Mouse (Mus musculus): ENCODE measurements at regions not wholly inside any gene's neighbourhood (a gene's known extent, or its start where the extent isn't known, plus 50 kb on each side); places are given as distances from the start of the nearest gene placed in this dataset.

- H3K27me3 ChIP-seq (ENCODE audit: control insufficient read depth, insufficient read depth, low read length) = no peaks in the 10 kb centered on the region
- WGBS = 68% methylated on average over 2 of the region's 2 CpGs
- no peaks in the 10 kb centered on the region for H3K36me3 ChIP-seq (replicated peaks; ENCODE audit: control insufficient read depth, insufficient read depth, low read length)
- ATAC-seq (ENCODE audit: insufficient read depth, low read depth) = no peak
- H3K9ac ChIP-seq (replicated peaks; ENCODE audit: low read depth, low read length) = no peak overlapping the region
- no peaks in the 10 kb centered on the region for H3K9me3 ChIP-seq (replicated peaks; ENCODE audit: control insufficient read depth, low read length)
- no peak for DNase-seq (ENCODE audit: low spot score)
- H3K27ac ChIP-seq (ENCODE audit: low read depth) = no peak overlapping the region
- H3K4me3 ChIP-seq (ENCODE audit: low read depth, low read length) = no peak overlapping the region
- TF ChIP-seq CTCF (IDR thresholded peaks at IDR 0.05; ENCODE audit: low read depth) (no peak), EP300 (IDR thresholded peaks at IDR 0.05; ENCODE audit: low read depth) (no peak)
- no peak overlapping the region for H3K4me2 ChIP-seq (ENCODE audit: low read depth, low read length)
- no peaks in the 10 kb centered on the region for H3K4me1 ChIP-seq (ENCODE audit: control insufficient read depth, insufficient read depth)
Measured at GRCm38 (mm10) chr1:64257237-64257636, 135.2 kb upstream of the Klf7 start.

GRCm38 (mm10) chr1:64255554-64256295 lies 133.6 kb upstream of the Klf7 start:
- ATAC-seq (ENCODE audit: insufficient read depth, low read depth) (no peak), DNase-seq (ENCODE audit: low spot score) (no peak)
- TF ChIP-seq EP300 (IDR thresholded peaks at IDR 0.05; ENCODE audit: low read depth) (no peak), CTCF (IDR thresholded peaks at IDR 0.05; ENCODE audit: low read depth) (no peak)
- H3K27ac ChIP-seq (ENCODE audit: low read depth) = no peak overlapping the region
- H3K36me3 ChIP-seq (replicated peaks; ENCODE audit: control insufficient read depth, insufficient read depth, low read length) = no peaks in the 10 kb centered on the region
- 79% methylated on average over 14 of the region's 14 CpGs for WGBS
- H3K27me3 ChIP-seq (ENCODE audit: control insufficient read depth, insufficient read depth, low read length) = no peaks in the 10 kb centered on the region
- H3K9ac ChIP-seq (replicated peaks; ENCODE audit: low read depth, low read length) = no peak overlapping the region
- H3K4me2 ChIP-seq (ENCODE audit: low read depth, low read length) = no peak overlapping the region
- no peaks in the 10 kb centered on the region for H3K9me3 ChIP-seq (replicated peaks; ENCODE audit: control insufficient read depth, low read length)
- H3K4me3 ChIP-seq (ENCODE audit: low read depth, low read length) = no peak overlapping the region
- H3K4me1 ChIP-seq (ENCODE audit: control insufficient read depth, insufficient read depth) = no peaks in the 10 kb centered on the region

GRCm38 (mm10) chr1:64254673-64255072 lies 132.6 kb upstream of the Klf7 start:
- Histone ChIP-seq H3K4me3 (ENCODE audit: low read depth, low read length) (no peak overlapping the region), H3K4me2 (ENCODE audit: low read depth, low read length) (no peak overlapping the region), H3K36me3 (replicated peaks; ENCODE audit: control insufficient read depth, insufficient read depth, low read length) (no peaks in the 10 kb centered on the region), H3K27ac (ENCODE audit: low read depth) (no peak overlapping the region), H3K9ac (replicated peaks; ENCODE audit: low read depth, low read length) (no peak overlapping the region), H3K9me3 (replicated peaks; ENCODE audit: control insufficient read depth, low read length) (no peaks in the 10 kb centered on the region), H3K4me1 (ENCODE audit: control insufficient read depth, insufficient read depth) (no peaks in the 10 kb centered on the region), H3K27me3 (ENCODE audit: control insufficient read depth, insufficient read depth, low read length) (no peaks in the 10 kb centered on the region)
- 77% methylated on average over 8 of the region's 8 CpGs for WGBS
- DNase-seq (ENCODE audit: low spot score) (no peak), ATAC-seq (ENCODE audit: insufficient read depth, low read depth) (no peak)
- TF ChIP-seq EP300 (IDR thresholded peaks at IDR 0.05; ENCODE audit: low read depth) (no peak), CTCF (IDR thresholded peaks at IDR 0.05; ENCODE audit: low read depth) (no peak)

DNA sequence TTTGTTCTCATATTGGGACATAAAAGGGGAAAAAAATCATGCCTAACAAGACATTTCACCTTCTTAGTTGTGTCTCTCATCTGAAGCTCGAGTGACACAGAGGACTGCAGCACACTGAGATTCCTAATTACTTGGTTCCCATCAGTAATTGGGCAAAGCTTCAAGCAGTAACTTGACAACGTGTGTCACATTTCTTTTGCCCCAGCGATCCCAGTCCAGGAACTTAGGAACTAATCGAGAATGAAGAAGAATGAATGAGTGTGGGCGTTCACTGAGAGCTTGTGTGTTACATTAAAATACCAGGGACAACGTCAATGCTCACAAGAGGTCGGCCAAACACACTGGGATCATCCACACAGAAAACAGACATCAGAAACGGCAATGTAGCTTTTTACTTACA lies 131.9 kb upstream of the Klf7 start:
- no peaks in the 10 kb centered on the region for H3K9me3 ChIP-seq (replicated peaks; ENCODE audit: control insufficient read depth, low read length)
- 72% methylated on average over 8 of the region's 8 CpGs for WGBS
- H3K36me3 ChIP-seq (replicated peaks; ENCODE audit: control insufficient read depth, insufficient read depth, low read length) = no peaks in the 10 kb centered on the region
- ATAC-seq (ENCODE audit: insufficient read depth, low read depth) (no peak), DNase-seq (ENCODE audit: low spot score) (no peak)
- H3K27me3 ChIP-seq (ENCODE audit: control insufficient read depth, insufficient read depth, low read length) = no peaks in the 10 kb centered on the region
- no peak overlapping the region for H3K4me2 ChIP-seq (ENCODE audit: low read depth, low read length)
- H3K4me1 ChIP-seq (ENCODE audit: control insufficient read depth, insufficient read depth) = no peaks in the 10 kb centered on the region
- H3K9ac ChIP-seq (replicated peaks; ENCODE audit: low read depth, low read length) = no peak overlapping the region
- H3K27ac ChIP-seq (ENCODE audit: low read depth) = no peak overlapping the region
- TF ChIP-seq EP300 (IDR thresholded peaks at IDR 0.05; ENCODE audit: low read depth) (no peak), CTCF (IDR thresholded peaks at IDR 0.05; ENCODE audit: low read depth) (no peak)
- no peak overlapping the region for H3K4me3 ChIP-seq (ENCODE audit: low read depth, low read length)

DNA sequence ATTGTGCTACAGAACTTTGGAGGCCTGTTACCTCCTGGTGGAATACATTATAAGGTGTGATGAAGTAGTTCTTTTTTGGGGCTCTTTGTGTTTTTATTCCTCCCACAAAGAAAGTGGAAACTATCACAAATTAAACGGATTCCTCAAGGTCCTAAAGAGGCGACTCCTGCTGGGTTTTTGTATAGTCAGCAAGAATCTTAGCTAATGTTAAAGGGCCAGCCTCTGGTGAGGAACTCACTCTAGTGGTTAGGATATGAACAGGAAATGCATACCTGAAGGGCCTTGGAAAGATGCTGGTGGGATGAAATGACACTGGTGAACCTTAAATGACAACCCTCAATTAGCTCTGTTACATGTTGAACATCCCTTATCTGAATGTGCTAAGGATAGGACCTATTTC lies 120.3 kb upstream of the Klf7 start:
- ATAC-seq (ENCODE audit: insufficient read depth, low read depth) = no peak
- TF ChIP-seq EP300 (IDR thresholded peaks at IDR 0.05; ENCODE audit: low read depth) = no peak
- no peak for TF ChIP-seq CTCF (IDR thresholded peaks at IDR 0.05; ENCODE audit: low read depth)
- WGBS = 67% methylated on average over 2 of the region's 2 CpGs

DNA sequence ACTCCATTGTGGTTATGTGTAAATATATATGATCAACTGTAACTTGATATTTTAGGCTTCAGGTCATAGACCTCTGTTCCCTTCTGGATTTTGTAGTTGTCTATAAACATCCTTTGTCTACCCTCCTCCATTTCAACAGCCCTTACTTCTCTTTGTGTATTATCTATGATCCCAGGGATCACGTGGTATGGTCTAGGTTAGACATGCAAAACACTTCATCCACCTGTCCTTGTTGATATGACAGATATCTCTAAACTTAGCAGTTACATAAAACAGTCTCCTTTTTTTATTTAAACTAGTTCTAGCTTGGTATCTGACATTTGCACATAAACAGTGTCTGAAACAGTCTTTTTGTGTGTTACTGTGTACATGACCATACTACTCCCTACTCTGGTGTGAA lies 107.6 kb upstream of the Klf7 start:
- Histone ChIP-seq H3K9ac (replicated peaks; ENCODE audit: low read depth, low read length) (no peak overlapping the region), H3K36me3 (replicated peaks; ENCODE audit: control insufficient read depth, insufficient read depth, low read length) (no peaks in the 10 kb centered on the region), H3K27ac (ENCODE audit: low read depth) (no peak overlapping the region), H3K4me2 (ENCODE audit: low read depth, low read length) (no peak overlapping the region), H3K4me3 (ENCODE audit: low read depth, low read length) (no peak overlapping the region), H3K4me1 (ENCODE audit: control insufficient read depth, insufficient read depth) (peaks cover 21% of the 10 kb centered on the region), H3K27me3 (ENCODE audit: control insufficient read depth, insufficient read depth, low read length) (no peaks in the 10 kb centered on the region), H3K9me3 (replicated peaks; ENCODE audit: control insufficient read depth, low read length) (no peaks in the 10 kb centered on the region)
- ATAC-seq (ENCODE audit: insufficient read depth, low read depth) (no peak), DNase-seq (ENCODE audit: low spot score) (no peak)
- WGBS = 58% methylated on average over 1 of the region's 1 CpGs
- no peak for TF ChIP-seq EP300 (IDR thresholded peaks at IDR 0.05; ENCODE audit: low read depth)
- no peak for TF ChIP-seq CTCF (IDR thresholded peaks at IDR 0.05; ENCODE audit: low read depth)

More for the DNA sequence above, 120.3 kb upstream of the Klf7 start:
- Histone ChIP-seq H3K9ac (replicated peaks; ENCODE audit: low read depth, low read length) (no peak overlapping the region), H3K27ac (ENCODE audit: low read depth) (no peak overlapping the region), H3K4me1 (ENCODE audit: control insufficient read depth, insufficient read depth) (no peaks in the 10 kb centered on the region), H3K9me3 (replicated peaks; ENCODE audit: control insufficient read depth, low read length) (0 out of 2 replicates have a peak, but pooled peaks cover 4% of the 10 kb centered on the region), H3K36me3 (replicated peaks; ENCODE audit: control insufficient read depth, insufficient read depth, low read length) (no peaks in the 10 kb centered on the region), H3K27me3 (ENCODE audit: control insufficient read depth, insufficient read depth, low read length) (no peaks in the 10 kb centered on the region), H3K4me3 (ENCODE audit: low read depth, low read length) (no peak overlapping the region), H3K4me2 (ENCODE audit: low read depth, low read length) (no peak overlapping the region)
- no peak for DNase-seq (ENCODE audit: low spot score)
